Mouse (Mus musculus) cerebellum, postnatal 4 days (tissue): ENCODE measurements around the gene Cacna1c.
A peak's percentile ranks its signal among the peaks of the same experiment; 100 is the strongest.

Experiments used
- DNase-seq, 2 experiments: peaks; one replicate each; pipeline ENCODE4 v3.0.0; 2022; ENCODE audit warnings: low spot score in 2 of 2, mixed read lengths in 1 of 2

Cacna1c gene

GRCm38 (mm10) chr6:119058461-119058860, 137.8 kb downstream of the Cacna1c start:
- no peak for DNase-seq

GRCm38 (mm10) chr6:119057076-119057479, 139.1 kb downstream of the Cacna1c start:
- DNase-seq = peak in 1 of 2 experiments; percentile 65

- no peak for DNase-seq
Measured at GRCm38 (mm10) chr6:119052801-119053200, 143.4 kb downstream of the Cacna1c start.

- DNase-seq = no peak
Measured at GRCm38 (mm10) chr6:119052366-119052765, 143.9 kb downstream of the Cacna1c start.

- no peak for DNase-seq
Measured at GRCm38 (mm10) chr6:119051721-119052120, 144.5 kb downstream of the Cacna1c start.

GRCm38 (mm10) chr6:119047340-119047739, 148.9 kb downstream of the Cacna1c start:
- no peak for DNase-seq

GRCm38 (mm10) chr6:119045498-119045897, 150.7 kb downstream of the Cacna1c start:
- DNase-seq = no peak

- DNase-seq = no peak
Measured at GRCm38 (mm10) chr6:119044148-119044547, 152.1 kb downstream of the Cacna1c start.

- DNase-seq = no peak
Measured at GRCm38 (mm10) chr6:119042803-119043202, 153.4 kb downstream of the Cacna1c start.

GRCm38 (mm10) chr6:119040961-119041360, 155.3 kb downstream of the Cacna1c start:
- no peak for DNase-seq

- no peak for DNase-seq
Measured at GRCm38 (mm10) chr6:119039815-119040214, 156.4 kb downstream of the Cacna1c start.

- no peak for DNase-seq
Measured at GRCm38 (mm10) chr6:119039293-119039692, 156.9 kb downstream of the Cacna1c start.

GRCm38 (mm10) chr6:119037815-119038214, 158.4 kb downstream of the Cacna1c start:
- DNase-seq = peak in 1 of 2 experiments; percentile 28

GRCm38 (mm10) chr6:119037047-119037446, 159.2 kb downstream of the Cacna1c start:
- DNase-seq = no peak

- no peak for DNase-seq
Measured at GRCm38 (mm10) chr6:119035361-119035760, 160.9 kb downstream of the Cacna1c start.

- no peak for DNase-seq
Measured at GRCm38 (mm10) chr6:119034947-119035346, 161.3 kb downstream of the Cacna1c start.

- no peak for DNase-seq
Measured at GRCm38 (mm10) chr6:119027880-119028279, 168.3 kb downstream of the Cacna1c start.

- no peak for DNase-seq
Measured at GRCm38 (mm10) chr6:119022850-119023249, 173.4 kb downstream of the Cacna1c start.

GRCm38 (mm10) chr6:119021226-119021625, 175.0 kb downstream of the Cacna1c start:
- DNase-seq = no peak

GRCm38 (mm10) chr6:119018956-119019355, 177.3 kb downstream of the Cacna1c start:
- no peak for DNase-seq

- no peak for DNase-seq
Measured at GRCm38 (mm10) chr6:119018256-119018655, 178.0 kb downstream of the Cacna1c start.

- DNase-seq = no peak
Measured at GRCm38 (mm10) chr6:119017498-119017897, 178.7 kb downstream of the Cacna1c start.

GRCm38 (mm10) chr6:119015346-119015745, 180.9 kb downstream of the Cacna1c start:
- DNase-seq = no peak
